Mouse (Mus musculus): Measurements from ENCODE around the gene Iqcn. TPM values are rescaled to one million over a fixed set of nuclear protein-coding genes. Genes with fewer than 3 reads are reported as not detected.

Iqcn gene
- polyA plus RNA-seq, 1 experiment from 2014 or later = 0.05 TPM

DNA sequence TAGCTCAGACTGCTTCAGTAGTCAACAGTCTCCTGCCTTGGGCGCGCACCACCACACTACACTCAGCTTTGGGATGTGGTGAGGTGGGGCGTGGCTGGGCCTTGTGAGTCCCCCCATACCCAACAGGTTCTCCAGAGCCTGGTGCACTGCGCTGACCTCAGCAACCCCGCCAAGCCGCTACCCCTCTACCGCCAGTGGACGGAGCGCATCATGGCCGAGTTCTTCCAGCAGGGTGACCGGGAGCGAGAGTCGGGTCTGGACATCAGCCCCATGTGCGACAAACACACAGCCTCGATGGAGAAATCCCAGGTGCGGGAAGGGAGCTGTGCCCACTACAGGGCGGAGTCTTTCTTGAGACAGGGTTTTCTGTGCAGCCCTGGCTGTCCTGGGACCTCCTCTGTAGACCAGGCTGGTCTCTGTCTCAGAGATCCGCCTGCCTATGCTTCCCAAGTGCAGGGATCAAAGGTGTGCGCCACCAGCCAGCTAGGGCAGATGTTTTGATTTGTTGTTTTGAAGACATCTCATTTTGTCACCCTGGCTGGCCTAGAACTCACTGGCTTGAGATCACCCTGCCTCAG, 45.9 kb downstream of the Iqcn start:
- no peaks in the 10 kb centered on the region for H3K4me1 ChIP-seq (ENCODE audit: control insufficient read depth, insufficient read depth, low read length)
- no peaks in the 10 kb centered on the region for H3K36me3 ChIP-seq (ENCODE audit: control insufficient read depth, insufficient read depth, low read length)
- H3K27me3 ChIP-seq (ENCODE audit: control insufficient read depth, insufficient read depth, low read length) = peaks cover 9% of the 10 kb centered on the region
- no peak for ATAC-seq (ENCODE audit: low FRiP score, low TSS enrichment)
- H3K4me2 ChIP-seq (ENCODE audit: low read length) = no peak overlapping the region
- no peaks in the 10 kb centered on the region for H3K9me3 ChIP-seq (ENCODE audit: control insufficient read depth, low read length)
- no peak for DNase-seq
- 82% methylated on average over 19 of the region's 19 CpGs for WGBS
- no peak overlapping the region for H3K9ac ChIP-seq (replicated peaks; ENCODE audit: low read length)
- no peak overlapping the region for H3K4me3 ChIP-seq (replicated peaks; ENCODE audit: low read depth, low read length)
- H3K27ac ChIP-seq (replicated peaks; ENCODE audit: low read depth, low read length) = no peak overlapping the region

DNA sequence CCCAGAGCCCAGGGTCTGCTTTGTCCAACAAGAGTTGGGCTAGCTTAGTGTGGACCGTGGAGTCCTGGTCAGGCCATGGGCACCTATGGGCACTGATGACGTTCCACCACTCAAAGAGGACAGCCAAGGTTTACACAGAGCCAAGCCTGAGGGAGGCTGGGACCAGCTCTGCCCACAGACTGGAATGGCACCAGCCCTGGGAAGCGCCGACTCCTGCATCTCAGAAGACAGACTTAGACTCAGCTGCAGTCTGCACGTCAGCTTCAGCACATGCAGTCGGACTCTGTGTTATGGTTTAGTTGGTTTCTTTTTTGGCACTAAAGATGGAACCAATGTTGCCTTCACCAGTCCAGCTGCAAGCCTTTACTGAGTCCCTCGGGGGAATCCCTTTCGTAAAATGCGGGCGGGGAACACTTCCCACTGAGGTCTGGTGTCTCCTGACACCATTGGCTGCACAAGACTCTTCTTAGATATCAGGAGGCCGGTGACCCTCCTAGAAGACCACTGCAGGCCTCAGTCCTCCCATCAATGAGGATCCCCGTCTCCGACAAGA, 46.9 kb downstream of the Iqcn start:
- H3K4me2 ChIP-seq (ENCODE audit: low read length) = no peak overlapping the region
- DNase-seq = no peak
- WGBS = 83% methylated on average over 13 of the region's 13 CpGs

DNA sequence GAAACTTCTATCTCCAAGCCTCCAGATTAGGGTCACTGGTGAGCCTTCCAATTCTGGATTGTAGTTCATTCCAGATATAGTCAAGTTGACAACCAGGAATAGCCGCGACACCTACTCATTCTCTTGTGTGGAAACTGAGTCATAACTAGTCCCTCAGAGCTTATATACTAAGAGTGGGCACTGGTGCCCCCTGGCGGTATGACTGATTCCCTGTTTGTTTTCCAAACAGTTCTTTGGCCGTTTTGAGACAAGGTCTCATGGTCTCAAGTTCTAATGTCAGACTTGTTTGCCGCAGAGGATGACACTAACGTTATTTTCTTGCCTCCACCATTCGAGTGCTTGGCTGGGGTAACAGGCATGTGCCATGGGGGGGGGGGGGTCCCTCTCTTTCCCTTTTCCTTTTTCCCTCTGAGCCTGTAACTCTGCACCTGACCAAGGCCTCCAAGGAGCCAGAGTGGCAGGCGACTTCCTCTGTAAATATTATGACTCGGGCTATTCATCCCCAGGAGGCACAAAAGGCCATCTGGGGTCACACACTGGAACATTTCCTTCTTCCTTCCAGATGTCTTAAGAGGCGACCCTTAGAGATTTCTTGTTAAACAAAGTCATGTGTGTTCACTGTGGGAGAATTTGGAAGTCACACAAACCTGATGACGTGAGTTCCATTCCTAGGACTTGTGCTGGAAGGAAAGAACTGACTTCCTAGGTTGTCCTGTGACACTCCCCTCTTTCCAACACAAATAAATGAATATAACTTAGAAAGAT, 48.9 kb downstream of the Iqcn start:
- peaks cover 14% of the 10 kb centered on the region for H3K36me3 ChIP-seq (ENCODE audit: control insufficient read depth, insufficient read depth, low read length)
- no peak overlapping the region for H3K9ac ChIP-seq (replicated peaks; ENCODE audit: low read length)
- peaks cover 11% of the 10 kb centered on the region for H3K4me1 ChIP-seq (ENCODE audit: control insufficient read depth, insufficient read depth, low read length)
- H3K9me3 ChIP-seq (ENCODE audit: control insufficient read depth, low read length) = no peaks in the 10 kb centered on the region
- DNase-seq (peak; percentile 85), ATAC-seq (ENCODE audit: low FRiP score, low TSS enrichment) (no peak)
- H3K4me3 ChIP-seq (replicated peaks; ENCODE audit: low read depth, low read length) = no peak overlapping the region
- H3K27me3 ChIP-seq (ENCODE audit: control insufficient read depth, insufficient read depth, low read length) = no peaks in the 10 kb centered on the region
- H3K4me2 ChIP-seq (ENCODE audit: low read length) = no peak overlapping the region
- 42% methylated on average over 11 of the region's 11 CpGs for WGBS
- H3K27ac ChIP-seq (replicated peaks; ENCODE audit: low read depth, low read length) = no peak overlapping the region

More for the DNA sequence above, 46.9 kb downstream of the Iqcn start:
- H3K36me3 ChIP-seq (ENCODE audit: control insufficient read depth, insufficient read depth, low read length) = no peaks in the 10 kb centered on the region
- H3K4me1 ChIP-seq (ENCODE audit: control insufficient read depth, insufficient read depth, low read length) = peaks cover 2% of the 10 kb centered on the region; the same call in 1 of the 2 replicates
- no peak overlapping the region for H3K9ac ChIP-seq (replicated peaks; ENCODE audit: low read length)
- H3K9me3 ChIP-seq (ENCODE audit: control insufficient read depth, low read length) = no peaks in the 10 kb centered on the region
- peaks cover 2% of the 10 kb centered on the region; the same call in 1 of the 2 replicates for H3K27me3 ChIP-seq (ENCODE audit: control insufficient read depth, insufficient read depth, low read length)
- ATAC-seq (ENCODE audit: low FRiP score, low TSS enrichment) = no peak
- H3K27ac ChIP-seq (replicated peaks; ENCODE audit: low read depth, low read length) = no peak overlapping the region
- H3K4me3 ChIP-seq (replicated peaks; ENCODE audit: low read depth, low read length) = no peak overlapping the region

DNA sequence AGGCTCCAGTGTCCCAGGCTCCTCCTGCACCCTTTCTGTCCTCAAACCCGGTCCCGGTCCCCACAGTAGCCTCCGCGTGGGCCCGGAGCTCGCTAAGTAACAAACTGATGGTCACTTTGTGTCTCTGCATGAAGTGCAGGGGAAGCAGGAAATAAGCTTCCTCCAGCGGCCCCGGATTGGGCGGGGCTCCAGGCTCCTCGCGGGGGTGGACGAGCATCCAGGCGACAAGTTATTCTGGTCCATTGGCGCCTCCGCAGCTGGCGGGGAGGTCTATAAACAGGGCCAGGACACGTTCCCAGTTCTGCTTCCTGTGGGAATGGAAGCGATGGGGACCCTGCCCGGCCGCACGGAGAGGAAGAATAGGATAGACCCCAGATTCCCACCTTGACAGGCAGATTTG, 49.9 kb downstream of the Iqcn start:
- Histone ChIP-seq H3K27me3 (ENCODE audit: control insufficient read depth, insufficient read depth, low read length) (no peaks in the 10 kb centered on the region), H3K9ac (replicated peaks; ENCODE audit: low read length) (no peak overlapping the region), H3K36me3 (ENCODE audit: control insufficient read depth, insufficient read depth, low read length) (peaks cover 23% of the 10 kb centered on the region), H3K9me3 (ENCODE audit: control insufficient read depth, low read length) (no peaks in the 10 kb centered on the region), H3K4me3 (replicated peaks; ENCODE audit: low read depth, low read length) (no peak overlapping the region), H3K27ac (replicated peaks; ENCODE audit: low read depth, low read length) (no peak overlapping the region), H3K4me2 (ENCODE audit: low read length) (no peak overlapping the region), H3K4me1 (ENCODE audit: control insufficient read depth, insufficient read depth, low read length) (peaks cover 11% of the 10 kb centered on the region)
- ATAC-seq (ENCODE audit: low FRiP score, low TSS enrichment) (no peak), DNase-seq (no peak)
- WGBS = 37% methylated on average over 21 of the region's 21 CpGs

DNA sequence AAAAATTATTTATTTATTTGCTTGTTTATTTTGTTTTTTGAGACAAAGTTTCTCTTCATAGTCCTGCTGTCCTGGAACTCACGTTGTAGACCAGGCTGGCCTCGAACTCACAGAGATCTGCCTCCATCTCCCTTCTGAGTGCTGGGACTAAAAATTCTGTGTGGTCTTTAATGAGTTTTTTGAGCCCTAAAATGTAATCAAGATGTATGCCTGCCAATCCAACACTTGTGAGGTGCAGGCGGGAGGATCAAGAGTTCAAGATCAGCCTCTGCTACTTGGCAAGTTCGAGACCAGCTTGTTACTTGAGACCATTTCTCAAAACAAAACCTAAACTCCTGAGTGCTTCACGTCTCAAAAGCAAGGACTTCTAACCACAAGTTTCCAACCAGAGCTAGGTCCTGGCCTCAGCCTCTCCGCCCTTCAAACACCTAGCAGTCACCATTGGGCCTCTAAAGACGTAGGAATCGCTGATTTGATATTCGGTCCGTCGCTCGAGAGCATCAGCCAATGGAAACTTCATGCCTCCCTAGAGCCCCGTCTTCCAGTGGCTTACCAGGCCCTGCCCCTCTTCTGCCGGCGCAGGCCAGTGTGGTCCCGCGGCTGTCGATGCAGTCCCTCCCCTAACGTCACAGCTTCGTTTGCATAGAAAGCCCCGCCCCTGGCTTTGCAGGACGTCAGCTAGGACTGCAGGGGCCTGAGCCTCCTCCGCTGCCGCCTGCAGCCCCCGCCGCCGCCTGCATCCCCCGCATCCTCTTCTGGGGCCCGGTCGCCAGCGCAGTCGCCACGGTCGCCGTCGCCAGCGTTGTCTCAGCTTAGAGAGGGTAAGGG, 51.0 kb downstream of the Iqcn start, which contains the start of gene Rab3a:
Gene Rab3a, plus strand, starts transcription at position 637 of the 828 bp plus-strand sequence.
- peak; percentile 97 for ATAC-seq (ENCODE audit: low FRiP score, low TSS enrichment)

DNA sequence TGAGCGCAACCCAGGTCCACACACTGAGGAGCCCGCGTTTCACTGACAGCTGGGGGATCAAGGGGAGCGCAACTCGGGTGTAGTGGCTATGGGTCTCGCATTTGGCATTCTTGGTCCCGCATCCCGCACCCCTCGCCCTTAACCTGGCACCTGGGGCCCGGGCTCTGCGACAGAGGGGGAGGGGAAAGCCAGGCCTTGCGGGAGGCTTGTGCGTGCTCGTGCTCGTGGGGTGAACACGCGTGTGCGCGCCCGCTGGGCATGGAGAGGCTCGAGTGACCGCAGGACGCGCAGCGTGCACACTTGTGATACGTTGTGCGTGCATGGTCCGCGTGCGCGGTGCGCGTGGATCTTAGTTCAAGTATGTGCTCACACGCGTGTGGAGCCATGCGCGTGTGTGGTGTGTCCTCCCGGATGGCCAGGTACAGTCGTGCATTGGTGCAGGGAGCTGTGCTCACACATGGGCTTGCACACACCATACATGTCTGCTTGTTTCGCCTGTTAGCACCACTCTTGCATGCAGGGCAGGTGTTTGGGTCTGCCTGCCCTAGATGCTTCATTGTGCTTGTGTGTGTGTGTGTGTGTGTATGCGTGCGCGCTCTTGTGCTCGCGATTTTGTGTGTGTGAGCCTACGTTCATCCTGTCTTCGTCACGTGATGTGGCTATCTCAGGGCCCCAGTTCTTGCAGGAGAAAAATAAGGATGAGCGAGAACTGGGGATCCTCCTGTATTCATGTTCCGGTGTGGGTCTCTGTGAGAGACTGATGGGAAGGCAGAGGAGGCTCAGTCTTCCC, 51.8 kb downstream of the Iqcn start:
- H3K4me2 ChIP-seq (ENCODE audit: low read length) = peak overlapping the region; percentile 81
- no peaks in the 10 kb centered on the region for H3K9me3 ChIP-seq (ENCODE audit: control insufficient read depth, low read length)
- ATAC-seq (ENCODE audit: low FRiP score, low TSS enrichment) (peak; percentile 53), DNase-seq (peak; percentile 88)
- peak overlapping the region; percentile 83 for H3K9ac ChIP-seq (replicated peaks; ENCODE audit: low read length)
- H3K36me3 ChIP-seq (ENCODE audit: control insufficient read depth, insufficient read depth, low read length) = peaks cover 32% of the 10 kb centered on the region
- WGBS = 15% methylated on average over 50 of the region's 50 CpGs
- peak overlapping the region; percentile 91 for H3K27ac ChIP-seq (replicated peaks; ENCODE audit: low read depth, low read length)
- H3K27me3 ChIP-seq (ENCODE audit: control insufficient read depth, insufficient read depth, low read length) = no peaks in the 10 kb centered on the region
- peaks cover 19% of the 10 kb centered on the region for H3K4me1 ChIP-seq (ENCODE audit: control insufficient read depth, insufficient read depth, low read length)
- peak overlapping the region; percentile 76 for H3K4me3 ChIP-seq (replicated peaks; ENCODE audit: low read depth, low read length)

More for the DNA sequence above, 51.0 kb downstream of the Iqcn start, which contains the start of gene Rab3a:
- peak; percentile 99 for DNase-seq
- H3K9me3 ChIP-seq (ENCODE audit: control insufficient read depth, low read length) = no peaks in the 10 kb centered on the region
- peaks cover 32% of the 10 kb centered on the region for H3K36me3 ChIP-seq (ENCODE audit: control insufficient read depth, insufficient read depth, low read length)
- 8% methylated on average over 37 of the region's 37 CpGs for WGBS
- peak within 1 kb of the TSS; percentile 76 for H3K4me3 ChIP-seq (replicated peaks; ENCODE audit: low read depth, low read length)
- peak within 1 kb of the TSS; percentile 91 for H3K27ac ChIP-seq (replicated peaks; ENCODE audit: low read depth, low read length)
- H3K27me3 ChIP-seq (ENCODE audit: control insufficient read depth, insufficient read depth, low read length) = no peaks in the 10 kb centered on the region
- H3K4me1 ChIP-seq (ENCODE audit: control insufficient read depth, insufficient read depth, low read length) = peaks cover 11% of the 10 kb centered on the region
- H3K9ac ChIP-seq (replicated peaks; ENCODE audit: low read length) = peak within 1 kb of the TSS; percentile 83
- H3K4me2 ChIP-seq (ENCODE audit: low read length) = peak within 1 kb of the TSS; percentile 81

DNA sequence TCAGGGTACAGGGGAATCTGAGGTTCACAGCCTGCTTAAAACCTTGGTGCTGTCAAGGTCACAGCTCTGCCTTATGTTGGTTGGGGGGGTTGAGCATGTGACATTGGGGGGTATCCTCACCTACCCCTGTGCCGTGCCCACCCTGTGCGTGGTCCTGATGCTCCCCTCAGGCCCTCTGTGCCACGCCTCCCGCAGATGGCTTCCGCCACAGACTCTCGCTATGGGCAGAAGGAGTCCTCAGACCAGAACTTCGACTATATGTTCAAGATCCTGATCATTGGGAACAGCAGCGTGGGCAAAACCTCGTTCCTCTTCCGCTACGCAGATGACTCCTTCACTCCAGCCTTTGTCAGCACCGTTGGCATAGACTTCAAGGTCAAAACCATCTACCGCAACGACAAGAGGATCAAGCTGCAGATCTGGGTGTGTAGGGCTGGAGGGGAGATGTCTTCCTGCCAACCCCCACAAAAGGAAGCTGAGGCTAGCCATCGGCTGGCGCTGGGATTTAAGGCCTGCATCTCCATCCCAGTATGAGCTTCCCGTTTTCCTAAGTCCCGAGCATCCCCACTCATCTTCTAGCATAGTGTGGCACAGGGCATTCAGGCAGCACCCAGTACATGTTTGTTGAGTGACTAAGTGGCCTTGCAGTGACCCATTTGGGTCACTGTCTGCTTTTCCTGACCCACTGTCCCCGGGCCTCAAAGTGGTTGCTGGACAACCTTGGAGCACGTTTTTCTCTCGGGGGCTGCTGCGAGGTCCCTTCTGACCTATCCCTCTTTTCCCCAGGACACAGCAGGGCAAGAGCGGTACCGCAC, 52.6 kb downstream of the Iqcn start:
- no peak for DNase-seq
- peaks cover 21% of the 10 kb centered on the region for H3K4me1 ChIP-seq (ENCODE audit: control insufficient read depth, insufficient read depth, low read length)

More for the DNA sequence above, 52.6 kb downstream of the Iqcn start:
- peak overlapping the region; percentile 83 for H3K9ac ChIP-seq (replicated peaks; ENCODE audit: low read length)
- peaks cover 32% of the 10 kb centered on the region for H3K36me3 ChIP-seq (ENCODE audit: control insufficient read depth, insufficient read depth, low read length)
- H3K9me3 ChIP-seq (ENCODE audit: control insufficient read depth, low read length) = no peaks in the 10 kb centered on the region
- no peaks in the 10 kb centered on the region for H3K27me3 ChIP-seq (ENCODE audit: control insufficient read depth, insufficient read depth, low read length)
- peak overlapping the region; percentile 81 for H3K4me2 ChIP-seq (ENCODE audit: low read length)
- ATAC-seq (ENCODE audit: low FRiP score, low TSS enrichment) = no peak
- WGBS = 85% methylated on average over 24 of the region's 24 CpGs
- H3K4me3 ChIP-seq (replicated peaks; ENCODE audit: low read depth, low read length) = peak overlapping the region; percentile 76
- no peak overlapping the region for H3K27ac ChIP-seq (replicated peaks; ENCODE audit: low read depth, low read length)

Data from midbrain, embryonic 14.5 days (tissue).